ENCODE assay signal across 8 mouse cellular contexts in genomic region chr4:133240934-133241908, GRCm38 (mm10). TPM values are rescaled to one million over a fixed set of nuclear protein-coding genes. Genes with fewer than 3 reads are reported as not detected.
DNase-seq lines count a peak whose midpoint lies in the region; ATAC-seq and TF ChIP-seq lines count a peak whose summit lies in the region.

No protein-coding gene starts in this region.

- no peaks in the 10 kb centered on the region for H3K9me3 ChIP-seq in embryonic facial prominence, embryonic 14.5 days (ENCODE audit: control insufficient read depth, low read length)
- no peaks in the 10 kb centered on the region for H3K9me3 ChIP-seq in limb, embryonic 13.5 days
- H3K9me3 ChIP-seq in midbrain, embryonic 15.5 days = no peaks in the 10 kb centered on the region

- no peak; the same call in 1 of the 2 replicates for TF ChIP-seq CTCF in bone marrow, adult 2 months (IDR thresholded peaks at IDR 0.05; ENCODE audit: control insufficient read depth, insufficient read depth, low read length)

- H3K4me2 ChIP-seq in embryonic facial prominence, embryonic 14.5 days (ENCODE audit: low read depth, low read length) = peak overlapping the region; percentile 94
- H3K4me2 ChIP-seq in limb, embryonic 13.5 days (replicated peaks) = peak overlapping the region; percentile 87
- peak overlapping the region; percentile 74 for H3K4me2 ChIP-seq in midbrain, embryonic 15.5 days

- peak; percentile 82 for TF ChIP-seq POLR2A in bone marrow, adult 2 months (IDR thresholded peaks at IDR 0.05; ENCODE audit: borderline replicate concordance, control insufficient read depth, low read depth, low read length)

- under 1% methylated on average over 78 of the region's 78 CpGs for WGBS in bone marrow, adult 2 months
- WGBS in embryonic facial prominence, embryonic 14.5 days = 1% methylated on average over 51 of the region's 78 CpGs
- under 1% methylated on average over 77 of the region's 78 CpGs for WGBS in limb, embryonic 13.5 days
- under 1% methylated on average over 78 of the region's 78 CpGs for WGBS in midbrain, embryonic 15.5 days

- peaks cover 33% of the 10 kb centered on the region for H3K27me3 ChIP-seq in embryonic facial prominence, embryonic 14.5 days (replicated peaks; ENCODE audit: control insufficient read depth, insufficient read depth, low read length)
- H3K27me3 ChIP-seq in limb, embryonic 13.5 days = peaks cover 49% of the 10 kb centered on the region
- H3K27me3 ChIP-seq in midbrain, embryonic 15.5 days (replicated peaks) = peaks cover 53% of the 10 kb centered on the region

- H3K36me3 ChIP-seq in embryonic facial prominence, embryonic 14.5 days (ENCODE audit: control insufficient read depth, insufficient read depth, low read length) = no peaks in the 10 kb centered on the region
- H3K36me3 ChIP-seq in limb, embryonic 13.5 days = no peaks in the 10 kb centered on the region
- H3K36me3 ChIP-seq in midbrain, embryonic 15.5 days (replicated peaks) = no peaks in the 10 kb centered on the region

- peak overlapping the region; percentile 79 for H3K9ac ChIP-seq in embryonic facial prominence, embryonic 14.5 days (ENCODE audit: low read depth, low read length)
- H3K9ac ChIP-seq in limb, embryonic 13.5 days = peak overlapping the region; percentile 72
- H3K9ac ChIP-seq in midbrain, embryonic 15.5 days = peak overlapping the region; percentile 36; the same call in 1 of the 2 replicates

- H3K27ac ChIP-seq in bone marrow, adult 2 months (ENCODE audit: control insufficient read depth, insufficient read depth, low read depth, low read length, poor library complexity) = peak overlapping the region; percentile 87
- H3K27ac ChIP-seq in embryonic facial prominence, embryonic 14.5 days (replicated peaks; ENCODE audit: low read depth, low read length) = peak overlapping the region; percentile 67; the same call in 1 of the 2 replicates
- H3K27ac ChIP-seq in limb, embryonic 13.5 days = peak overlapping the region; percentile 44; the same call in 1 of the 2 replicates
- H3K27ac ChIP-seq in midbrain, embryonic 15.5 days = no peak overlapping the region

- peak; percentile 91 for DNase-seq in A20 (ENCODE audit: low read depth, low spot score)
- DNase-seq in embryonic facial prominence, embryonic 14.5 days (ENCODE audit: low spot score) = peak; percentile 93
- DNase-seq in heart, adult 8-10 months (ENCODE audit: low spot score) = peak; percentile 94
- peak; percentile 83 to 91 for DNase-seq in kidney, adult 8-10 months
- DNase-seq in spleen, adult 18-20 months = peak; percentile 83 to 93

- peak; percentile 95 for ATAC-seq in embryonic facial prominence, embryonic 14.5 days (ENCODE audit: low read depth)
- ATAC-seq in limb, embryonic 13.5 days (ENCODE audit: low FRiP score, low read depth) = peak; percentile 92
- peak; percentile 91 for ATAC-seq in midbrain, embryonic 15.5 days (replicated peaks)

- H3K4me3 ChIP-seq in bone marrow, adult 2 months (replicated peaks; ENCODE audit: control insufficient read depth, low read depth, low read length) = peak overlapping the region; percentile 81
- peak overlapping the region; percentile 66 for H3K4me3 ChIP-seq in embryonic facial prominence, embryonic 14.5 days (ENCODE audit: low read depth, low read length)
- H3K4me3 ChIP-seq in limb, embryonic 13.5 days = peak overlapping the region; percentile 61
- peak overlapping the region; percentile 49 for H3K4me3 ChIP-seq in midbrain, embryonic 15.5 days

- peaks cover 1% of the 10 kb centered on the region; the same call in 1 of the 2 replicates for H3K4me1 ChIP-seq in bone marrow, adult 2 months (ENCODE audit: control insufficient read depth, insufficient read depth, low read length)
- peaks cover 10% of the 10 kb centered on the region for H3K4me1 ChIP-seq in embryonic facial prominence, embryonic 14.5 days (ENCODE audit: control insufficient read depth, insufficient read depth, low read length)
- H3K4me1 ChIP-seq in limb, embryonic 13.5 days = peaks cover 7% of the 10 kb centered on the region
- peaks cover 11% of the 10 kb centered on the region for H3K4me1 ChIP-seq in midbrain, embryonic 15.5 days

RNA-seq across cellular contexts. Expression of gene Map3k6, which starts 0.6 kb away (rescaled TPM):
- 5.5 and 14.8 TPM in 2 replicates for polyA plus RNA-seq in bone marrow, adult 2 months (2011; ENCODE audit: insufficient read depth, insufficient read length, low replicate concordance, missing spikeins)
- polyA plus RNA-seq in embryonic facial prominence, embryonic 14.5 days (2014; fragmentation: Nextera tagmentation; extraction: Ambion mirVana) = 6.0 and 7.9 TPM in 2 replicates
- 10 to 100 TPM; 14.8 to 21.8 (median 16.3) TPM for total RNA-seq in heart, adult 8-10 months (2022)
- polyA plus RNA-seq in limb, embryonic 13.5 days (2015; fragmentation: Nextera tagmentation; extraction: Ambion mirVana) = 2.4 and 2.6 TPM in 2 replicates
- 1.6 and 2.0 TPM in 2 replicates for polyA plus RNA-seq in midbrain, embryonic 15.5 days (2015; fragmentation: Nextera tagmentation; extraction: Ambion mirVana)

RNA-seq across cellular contexts. Expression of gene Sytl1, which starts 21.7 kb away (rescaled TPM):
- 3.1 and 3.2 TPM in 2 replicates for polyA plus RNA-seq in bone marrow, adult 2 months (2011; ENCODE audit: insufficient read depth, insufficient read length, low replicate concordance, missing spikeins)
- polyA plus RNA-seq in embryonic facial prominence, embryonic 14.5 days (2014; fragmentation: Nextera tagmentation; extraction: Ambion mirVana) = 11.0 and 11.5 TPM in 2 replicates
- total RNA-seq in heart, adult 8-10 months (2022) = under 1 TPM; 0.30 to 0.59 (median 0.33) TPM
- 5.5 and 5.6 TPM in 2 replicates for polyA plus RNA-seq in limb, embryonic 13.5 days (2015; fragmentation: Nextera tagmentation; extraction: Ambion mirVana)
- 0.56 and 0.65 TPM in 2 replicates for polyA plus RNA-seq in midbrain, embryonic 15.5 days (2015; fragmentation: Nextera tagmentation; extraction: Ambion mirVana)

RNA-seq across cellular contexts. Expression of gene Gpr3, which starts 28.9 kb away (rescaled TPM):
- not detected in 2 replicates for polyA plus RNA-seq in bone marrow, adult 2 months (2011; ENCODE audit: insufficient read depth, insufficient read length, low replicate concordance, missing spikeins)
- 0.18 and 0.19 TPM in 2 replicates for polyA plus RNA-seq in embryonic facial prominence, embryonic 14.5 days (2014; fragmentation: Nextera tagmentation; extraction: Ambion mirVana)
- total RNA-seq in heart, adult 8-10 months (2022) = not detected
- polyA plus RNA-seq in limb, embryonic 13.5 days (2015; fragmentation: Nextera tagmentation; extraction: Ambion mirVana) = 0.32 and 0.38 TPM in 2 replicates
- polyA plus RNA-seq in midbrain, embryonic 15.5 days (2015; fragmentation: Nextera tagmentation; extraction: Ambion mirVana) = 1.3 and 2.0 TPM in 2 replicates

RNA-seq across cellular contexts. Expression of gene Cd164l2, which starts 29.3 kb away (rescaled TPM):
- not detected in 2 replicates for polyA plus RNA-seq in bone marrow, adult 2 months (2011; ENCODE audit: insufficient read depth, insufficient read length, low replicate concordance, missing spikeins)
- polyA plus RNA-seq in embryonic facial prominence, embryonic 14.5 days (2014; fragmentation: Nextera tagmentation; extraction: Ambion mirVana) = 2.5 and 3.8 TPM in 2 replicates
- total RNA-seq in heart, adult 8-10 months (2022) = not detected
- polyA plus RNA-seq in limb, embryonic 13.5 days (2015; fragmentation: Nextera tagmentation; extraction: Ambion mirVana) = 2.8 and 5.9 TPM in 2 replicates
- polyA plus RNA-seq in midbrain, embryonic 15.5 days (2015; fragmentation: Nextera tagmentation; extraction: Ambion mirVana) = 3.0 and 5.0 TPM in 2 replicates

RNA-seq across cellular contexts. Expression of gene Tmem222, which starts 36.4 kb away (rescaled TPM):
- 32.6 and 38.4 TPM in 2 replicates for polyA plus RNA-seq in bone marrow, adult 2 months (2011; ENCODE audit: insufficient read depth, insufficient read length, low replicate concordance, missing spikeins)
- 68.3 and 80.7 TPM in 2 replicates for polyA plus RNA-seq in embryonic facial prominence, embryonic 14.5 days (2014; fragmentation: Nextera tagmentation; extraction: Ambion mirVana)
- total RNA-seq in heart, adult 8-10 months (2022) = 10 to 100 TPM; 29.3 to 39.8 (median 34.3) TPM
- polyA plus RNA-seq in limb, embryonic 13.5 days (2015; fragmentation: Nextera tagmentation; extraction: Ambion mirVana) = 84.0 and 86.8 TPM in 2 replicates
- 118 and 120 TPM in 2 replicates for polyA plus RNA-seq in midbrain, embryonic 15.5 days (2015; fragmentation: Nextera tagmentation; extraction: Ambion mirVana)
